Mouse (Mus musculus) cerebellum, adult 2 months (tissue): ENCODE results near the gene 2010111I01Rik.

Source experiments
- CTCF ChIP-seq: fragments of 200-500 bp; IDR thresholded peaks from 2 replicates; pipeline ENCODE4 v1.5.1; 2011; ENCODE audit warnings: low read depth, mild to moderate bottlenecking, control low read depth, low read length, moderate library complexity, borderline replicate concordance; ENCODE audit not compliant: insufficient read depth
- POLR2A ChIP-seq: fragments of 200-500 bp; IDR thresholded peaks from 2 replicates; pipeline ENCODE4 v1.6.1; 2011; ENCODE audit warnings: low read length, control low read depth, borderline replicate concordance; ENCODE audit not compliant: insufficient read depth

- TF ChIP-seq CTCF, result no peak
- no peak for TF ChIP-seq POLR2A
Measured at GRCm38 (mm10) chr13:63198038-63198437, 233.3 kb downstream of the 2010111I01Rik start.
